Mouse (Mus musculus) left cerebral cortex, postnatal 4 days (tissue): ENCODE measurements around the gene Lrrc1. TPM values are rescaled to one million over a fixed set of nuclear protein-coding genes. Genes with fewer than 3 reads are reported as not detected.

Experiments used
- DNase-seq: peaks from one replicate; pipeline ENCODE4 v3.0.0-alpha.2; 2022
- intact Hi-C: fragments of 180-260 bp; cut with DNase I; formaldehyde crosslinking; loops from one replicate; pipeline ENCODE4 v1.15.1; 2025
- total RNA-seq, 2 experiments: library from RNA; stranded (reverse); gene quantifications; 2 replicates each; pipeline ENCODE4 v1.2.3; 2021

Lrrc1 gene
- total RNA-seq, 2 experiments from 2014 or later, result 8.0 to 8.3 TPM

DNA sequence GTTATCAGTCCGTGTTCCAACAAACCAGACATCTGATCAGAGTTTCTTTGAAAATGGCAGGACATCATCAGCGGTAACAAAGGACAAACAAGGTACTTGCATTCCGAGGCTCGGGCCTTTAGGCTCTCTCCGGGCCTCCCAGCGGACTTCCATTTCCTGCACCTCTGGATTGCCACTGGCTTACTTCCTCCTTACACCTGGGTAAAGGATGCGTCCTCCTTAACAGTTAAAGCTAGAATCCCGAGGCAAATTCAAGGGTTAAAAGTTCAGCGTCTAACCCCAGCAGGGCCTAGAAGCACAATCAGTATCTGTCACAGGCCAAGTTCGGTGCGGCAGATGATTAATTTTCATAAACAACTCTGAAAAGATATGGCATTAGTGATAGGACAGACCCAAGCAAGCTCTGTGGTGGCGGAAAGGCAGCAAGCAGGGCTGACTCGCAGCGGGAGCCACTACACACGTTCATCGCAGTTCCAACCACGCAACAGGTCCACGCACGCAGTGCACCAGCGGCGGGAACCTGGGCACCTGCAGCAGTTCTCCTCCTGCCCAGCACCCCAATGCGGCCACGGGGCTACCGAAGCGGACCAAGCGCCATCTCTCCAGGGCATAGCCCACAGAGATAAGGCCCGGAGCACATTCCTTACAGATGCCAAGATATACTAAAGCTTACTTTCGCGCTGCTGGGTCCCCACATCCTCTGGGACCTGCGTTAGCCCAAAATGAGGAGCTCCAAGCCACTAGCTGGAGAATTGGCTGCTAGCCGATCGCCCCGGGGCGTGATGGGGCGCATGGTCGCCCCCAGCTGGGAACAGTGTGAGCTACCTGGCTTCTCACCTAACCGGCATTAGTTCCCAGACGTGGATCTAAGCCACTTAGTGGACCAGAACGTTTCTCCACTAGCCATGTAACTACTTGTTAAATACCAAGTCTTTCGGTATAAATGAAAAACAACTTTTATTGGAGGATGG, 1.0 kb downstream of the Lrrc1 start:
- DNase-seq, result peak; percentile 37
- intact Hi-C loops, result no loop called here

GRCm38 (mm10) chr9:77541556-77541955, 3.1 kb downstream of the Lrrc1 start:
- DNase-seq, result no peak
- intact Hi-C loops, result no loop called here

DNA sequence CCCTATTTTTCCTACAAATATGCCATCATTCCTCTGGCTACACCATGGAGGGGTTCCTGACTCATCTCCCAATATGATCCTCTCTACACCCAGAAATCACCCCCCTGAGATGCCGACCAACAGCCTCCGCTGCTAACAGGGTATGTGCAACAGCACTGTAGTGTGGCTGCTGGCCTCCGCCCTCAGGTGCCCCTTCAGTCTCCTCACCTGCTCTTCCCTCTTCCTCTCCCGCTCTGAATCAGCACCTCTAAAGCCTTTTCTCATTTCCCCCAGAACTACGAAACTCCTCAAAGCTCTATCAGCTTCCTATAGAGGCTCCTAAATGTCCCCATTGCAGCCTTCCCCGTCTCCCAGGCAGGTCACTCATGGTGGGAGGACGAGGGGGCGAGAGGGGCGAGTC, 5.4 kb downstream of the Lrrc1 start:
- intact Hi-C loops, result no loop called here
- no peak for DNase-seq

GRCm38 (mm10) chr9:77537357-77537756, 7.3 kb downstream of the Lrrc1 start:
- no peak for DNase-seq
- intact Hi-C loops, result no loop called here

- DNase-seq, result no peak
- intact Hi-C loops, result no loop called here
Measured at GRCm38 (mm10) chr9:77536832-77537231, 7.8 kb downstream of the Lrrc1 start.

DNA sequence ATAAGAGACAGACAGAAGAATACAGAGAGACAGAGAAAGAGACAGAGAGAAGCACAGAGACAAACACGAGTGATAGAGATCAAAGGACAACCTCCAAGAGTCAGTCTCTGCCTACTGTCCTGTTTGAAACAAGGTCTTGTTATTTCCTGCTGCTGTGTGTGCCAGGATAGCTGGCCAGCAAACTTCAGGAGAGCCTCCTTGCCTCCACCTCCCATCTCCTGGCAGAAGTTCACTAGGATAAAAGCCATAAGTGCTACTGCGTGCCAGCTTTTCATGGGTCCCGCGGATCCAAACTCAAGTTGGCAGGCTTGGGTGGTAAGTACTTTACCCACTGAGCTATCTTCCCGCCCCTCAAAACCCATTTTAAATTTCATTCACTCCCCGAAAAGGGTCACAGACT, 8.4 kb downstream of the Lrrc1 start:
- DNase-seq, result peak; percentile 20
- intact Hi-C loops, result no loop called here

GRCm38 (mm10) chr9:77535021-77535744, 9.5 kb downstream of the Lrrc1 start:
- intact Hi-C loops, result no loop called here
- peak; percentile 62 for DNase-seq

DNA sequence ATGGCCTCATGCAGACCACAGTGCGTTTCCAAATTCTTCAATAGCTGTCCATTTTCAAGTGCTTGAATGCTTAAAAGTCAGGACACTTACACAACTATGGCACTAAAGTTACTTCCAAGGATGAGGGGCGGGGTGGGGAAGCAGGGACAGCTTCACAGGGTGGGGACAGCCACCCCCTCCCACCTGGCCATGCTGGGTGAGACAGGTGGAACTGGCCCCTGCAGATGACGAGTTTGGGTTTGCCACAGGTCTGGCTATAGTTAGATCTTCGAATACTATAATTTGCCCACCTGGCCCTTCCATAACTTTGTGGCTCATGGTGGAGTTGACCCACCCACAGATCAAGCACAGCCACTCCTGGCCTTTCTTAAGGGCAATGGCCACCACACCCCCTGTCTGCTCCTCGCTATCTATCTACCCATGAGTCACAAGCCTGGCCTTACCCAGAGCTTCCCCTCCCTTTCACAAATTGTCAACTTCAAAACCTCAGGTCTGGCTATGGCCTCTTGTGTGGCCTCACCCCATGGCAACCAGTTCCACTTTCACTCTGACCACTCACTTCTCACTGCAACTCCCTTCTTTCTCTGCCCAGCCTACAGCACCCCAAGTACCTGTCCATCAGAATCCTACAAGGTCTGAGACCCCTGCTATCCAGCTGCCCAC, 16.2 kb downstream of the Lrrc1 start:
- DNase-seq, result no peak

GRCm38 (mm10) chr9:77527170-77527569, 17.5 kb downstream of the Lrrc1 start:
- intact Hi-C loops, result no loop called here
- no peak for DNase-seq

More for the DNA sequence above, 16.2 kb downstream of the Lrrc1 start:
- intact Hi-C loops, result no loop called here

DNA sequence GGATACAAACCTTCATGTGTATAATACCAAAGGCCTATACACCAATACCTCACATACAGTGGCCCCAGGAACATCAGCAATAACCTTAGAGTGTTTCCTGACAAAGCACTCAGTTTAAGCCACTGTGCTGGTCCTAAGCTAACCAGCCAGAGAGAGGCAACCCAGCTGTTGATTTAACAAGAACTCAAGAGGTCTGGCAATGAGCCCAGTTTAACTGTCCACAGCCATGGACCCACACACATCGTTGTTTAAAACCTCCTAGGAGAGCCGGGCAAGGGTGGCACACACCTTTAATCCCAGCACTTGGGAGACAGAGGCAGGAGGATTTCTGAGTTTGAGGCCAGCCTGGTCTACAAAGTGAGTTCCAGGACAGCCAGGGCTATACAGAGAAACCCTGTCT, 18.0 kb downstream of the Lrrc1 start:
- DNase-seq, result no peak
- intact Hi-C loops, result no loop called here

DNA sequence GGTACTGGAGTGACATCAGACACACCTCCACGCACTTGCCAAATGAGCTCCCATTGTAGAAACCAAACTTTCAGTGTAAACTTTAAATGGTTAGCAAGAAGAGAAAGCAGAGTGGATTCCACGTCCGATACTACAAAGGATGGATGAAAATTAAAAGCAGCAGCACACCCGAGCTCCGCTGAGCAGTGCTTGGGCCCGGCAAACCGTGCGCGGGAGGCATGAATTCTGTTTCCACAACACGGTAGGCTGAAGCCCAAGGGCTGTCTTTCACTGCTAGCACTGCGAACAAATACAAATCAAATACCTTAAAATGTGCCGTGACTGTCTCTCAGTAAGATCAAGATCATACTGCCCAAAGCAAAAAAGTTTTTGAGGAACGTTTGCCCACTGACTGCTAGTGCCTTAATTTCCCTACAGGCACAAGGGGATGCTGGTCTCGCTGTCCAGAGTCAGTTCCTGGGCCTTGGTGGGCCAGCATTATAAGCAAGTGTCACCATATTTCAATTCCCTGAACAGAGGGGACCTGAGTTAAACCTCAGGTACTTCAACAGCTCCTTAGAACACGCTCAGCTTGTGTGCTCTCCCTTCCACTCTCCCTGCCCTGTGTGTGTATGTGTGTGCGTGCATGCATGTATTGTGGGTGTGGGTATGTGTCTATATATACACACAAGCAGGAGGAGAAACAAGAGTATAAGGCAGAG, 18.9 kb downstream of the Lrrc1 start:
- DNase-seq, result no peak

GRCm38 (mm10) chr9:77523793-77524192, 20.9 kb downstream of the Lrrc1 start:
- intact Hi-C loops, result no loop called here
- no peak for DNase-seq

More for the DNA sequence above, 18.9 kb downstream of the Lrrc1 start:
- intact Hi-C loops, result no loop called here

- intact Hi-C loops, result no loop called here
- DNase-seq, result no peak
Measured at GRCm38 (mm10) chr9:77522476-77522875, 22.2 kb downstream of the Lrrc1 start.

GRCm38 (mm10) chr9:77519198-77519597, 25.5 kb downstream of the Lrrc1 start:
- no peak for DNase-seq
- intact Hi-C loops, result no loop called here

- DNase-seq, result no peak
- intact Hi-C loops, result no loop called here
Measured at GRCm38 (mm10) chr9:77516782-77517364, 27.8 kb downstream of the Lrrc1 start.

- intact Hi-C loops, result no loop called here
Measured at GRCm38 (mm10) chr9:77513892-77514291, 30.8 kb downstream of the Lrrc1 start.

GRCm38 (mm10) chr9:77512220-77512619, 32.5 kb downstream of the Lrrc1 start:
- intact Hi-C loops, result no loop called here
- DNase-seq, result no peak

More at GRCm38 (mm10) chr9:77513892-77514291, 30.8 kb downstream of the Lrrc1 start:
- DNase-seq, result no peak

GRCm38 (mm10) chr9:77510574-77510973, 34.1 kb downstream of the Lrrc1 start:
- intact Hi-C loops, result no loop called here
- no peak for DNase-seq

- no peak for DNase-seq
- intact Hi-C loops, result no loop called here
Measured at GRCm38 (mm10) chr9:77507743-77508394, 36.8 kb downstream of the Lrrc1 start.
